Mouse (Mus musculus) thymus, adult 2 months (tissue): ENCODE data around the gene Gm20696. TPM values are rescaled to one million over a fixed set of nuclear protein-coding genes. Genes with fewer than 3 reads are reported as not detected.

Experiments
- DNase-seq: peaks from one replicate; pipeline ENCODE4 v3.0.0; 2021
- H3K27ac ChIP-seq: fragments of 200-500 bp; 2 replicates; pipeline ENCODE4 v1.5.1; 2012; ENCODE audit warnings: low read length, control low read depth; ENCODE audit not compliant: control insufficient read depth, insufficient read depth
- H3K27me3 ChIP-seq: fragments of 200-500 bp; 2 replicates; pipeline ENCODE4 v1.6.1; 2012; ENCODE audit warnings: mild to moderate bottlenecking, low read length, moderate library complexity, mixed read lengths; ENCODE audit not compliant: control insufficient read depth, insufficient read depth
- H3K36me3 ChIP-seq: fragments of 200-500 bp; 2 replicates; pipeline ENCODE4 v1.6.1; 2012; ENCODE audit warnings: mild to moderate bottlenecking, low read length, moderate library complexity; ENCODE audit not compliant: control insufficient read depth, insufficient read depth
- H3K4me1 ChIP-seq: fragments of 200-500 bp; replicated peaks from 2 replicates; pipeline ENCODE4 v1.6.1; 2012; ENCODE audit warnings: low read length; ENCODE audit not compliant: control insufficient read depth, insufficient read depth
- H3K4me3 ChIP-seq: fragments of 200-500 bp; 2 replicates; pipeline ENCODE4 v1.5.1; 2012; ENCODE audit warnings: mild to moderate bottlenecking, low read length, control low read depth, moderate library complexity; ENCODE audit not compliant: control insufficient read depth, insufficient read depth
- CTCF ChIP-seq: fragments of 200-500 bp; IDR thresholded peaks from 2 replicates; pipeline ENCODE4 v1.5.1; 2012; ENCODE audit warnings: mild to moderate bottlenecking, control low read depth, low read length, moderate library complexity, borderline replicate concordance; ENCODE audit not compliant: control insufficient read depth, poor library complexity, insufficient read depth; ENCODE audit errors: extremely low read depth
- POLR2A ChIP-seq: fragments of 200-500 bp; IDR thresholded peaks from 2 replicates; pipeline ENCODE4 v1.6.1; 2012; ENCODE audit warnings: mild to moderate bottlenecking, low read length, control low read depth, moderate library complexity; ENCODE audit not compliant: control insufficient read depth, poor library complexity, insufficient read depth; ENCODE audit errors: extremely low read depth
- WGBS: fragments of 180-500 bp; shearing (Covaris S2); methylation state at CpG from one replicate; pipeline ENCODE4 v1.1.7; 2018; 5-methylcytosine and 5-hydroxymethylcytosine counted together
- polyA plus RNA-seq: library from polyadenylated mRNA; depleted of rRNA; stranded (reverse); fragments of >200 nt; gene quantifications from 2 replicates; pipeline ENCODE4 v1.2.3, GENCODE M21; 2012

The Gm20696 gene
- polyA plus RNA-seq, 1 experiment: 3.3 TPM

GRCm38 (mm10) chr6:99375376-99375775 lies 291.2 kb downstream of the Gm20696 start:
- Histone ChIP-seq H3K36me3 (no peaks in the 10 kb centered on the region), H3K4me1 (peaks cover 51% of the 10 kb centered on the region), H3K27ac (peak overlapping the region; percentile 81), H3K27me3 (no peaks in the 10 kb centered on the region), H3K4me3 (peak overlapping the region; percentile 5)
- no peak for DNase-seq
- TF ChIP-seq CTCF (no peak), POLR2A (no peak)
- WGBS: 21% methylated on average over 4 of the region's 4 CpGs

- H3K4me1 ChIP-seq: peaks cover 51% of the 10 kb centered on the region
- no peak overlapping the region for H3K4me3 ChIP-seq
- no peaks in the 10 kb centered on the region for H3K27me3 ChIP-seq
- TF ChIP-seq POLR2A: no peak
- TF ChIP-seq CTCF: no peak
- no peaks in the 10 kb centered on the region for H3K36me3 ChIP-seq
- no peak for DNase-seq
- peak overlapping the region; percentile 81 for H3K27ac ChIP-seq
- 12% methylated on average over 19 of the region's 19 CpGs for WGBS
Observed at GRCm38 (mm10) chr6:99374448-99375271, 291.9 kb downstream of the Gm20696 start.

- TF ChIP-seq CTCF (no peak), POLR2A (no peak)
- no peaks in the 10 kb centered on the region for H3K36me3 ChIP-seq
- no peak overlapping the region for H3K27ac ChIP-seq
- no peak for DNase-seq
- H3K4me1 ChIP-seq: peaks cover 46% of the 10 kb centered on the region
- no peaks in the 10 kb centered on the region for H3K27me3 ChIP-seq
- 81% methylated on average over 5 of the region's 5 CpGs for WGBS
- no peak overlapping the region for H3K4me3 ChIP-seq
Observed at GRCm38 (mm10) chr6:99372427-99372826, 294.2 kb downstream of the Gm20696 start.

- Histone ChIP-seq H3K27me3 (no peaks in the 10 kb centered on the region), H3K4me3 (no peak overlapping the region), H3K27ac (no peak overlapping the region), H3K4me1 (peaks cover 43% of the 10 kb centered on the region), H3K36me3 (no peaks in the 10 kb centered on the region)
- DNase-seq: no peak
- WGBS: 54% methylated on average over 6 of the region's 6 CpGs
- TF ChIP-seq POLR2A: no peak
- no peak for TF ChIP-seq CTCF
Observed at GRCm38 (mm10) chr6:99372016-99372415, 294.6 kb downstream of the Gm20696 start.

- no peak for DNase-seq
Observed at GRCm38 (mm10) chr6:99369931-99370330, 296.7 kb downstream of the Gm20696 start.

GRCm38 (mm10) chr6:99369156-99369555 lies 297.4 kb downstream of the Gm20696 start:
- DNase-seq: no peak
- Histone ChIP-seq H3K4me1 (peaks cover 25% of the 10 kb centered on the region), H3K27me3 (no peaks in the 10 kb centered on the region), H3K36me3 (no peaks in the 10 kb centered on the region), H3K4me3 (no peak overlapping the region), H3K27ac (no peak overlapping the region)
- TF ChIP-seq CTCF: no peak
- no peak for TF ChIP-seq POLR2A
- WGBS: 80% methylated on average over 3 of the region's 3 CpGs

More at GRCm38 (mm10) chr6:99369931-99370330, 296.7 kb downstream of the Gm20696 start:
- peaks cover 30% of the 10 kb centered on the region for H3K4me1 ChIP-seq
- 97% methylated on average over 2 of the region's 2 CpGs for WGBS
- no peak overlapping the region for H3K27ac ChIP-seq
- no peak for TF ChIP-seq POLR2A
- TF ChIP-seq CTCF: no peak
- H3K4me3 ChIP-seq: no peak overlapping the region
- no peaks in the 10 kb centered on the region for H3K27me3 ChIP-seq
- H3K36me3 ChIP-seq: no peaks in the 10 kb centered on the region

- 32% methylated on average over 4 of the region's 4 CpGs for WGBS
- no peak for DNase-seq
- no peaks in the 10 kb centered on the region for H3K36me3 ChIP-seq
- H3K27me3 ChIP-seq: no peaks in the 10 kb centered on the region
- peaks cover 25% of the 10 kb centered on the region for H3K4me1 ChIP-seq
- H3K4me3 ChIP-seq: no peak overlapping the region
- H3K27ac ChIP-seq: no peak overlapping the region
- TF ChIP-seq POLR2A: no peak
- TF ChIP-seq CTCF: no peak
Observed at GRCm38 (mm10) chr6:99368118-99368753, 298.4 kb downstream of the Gm20696 start.
